Mouse (Mus musculus): Measurements from ENCODE around the gene P3h1.

Gene P3h1

DNA sequence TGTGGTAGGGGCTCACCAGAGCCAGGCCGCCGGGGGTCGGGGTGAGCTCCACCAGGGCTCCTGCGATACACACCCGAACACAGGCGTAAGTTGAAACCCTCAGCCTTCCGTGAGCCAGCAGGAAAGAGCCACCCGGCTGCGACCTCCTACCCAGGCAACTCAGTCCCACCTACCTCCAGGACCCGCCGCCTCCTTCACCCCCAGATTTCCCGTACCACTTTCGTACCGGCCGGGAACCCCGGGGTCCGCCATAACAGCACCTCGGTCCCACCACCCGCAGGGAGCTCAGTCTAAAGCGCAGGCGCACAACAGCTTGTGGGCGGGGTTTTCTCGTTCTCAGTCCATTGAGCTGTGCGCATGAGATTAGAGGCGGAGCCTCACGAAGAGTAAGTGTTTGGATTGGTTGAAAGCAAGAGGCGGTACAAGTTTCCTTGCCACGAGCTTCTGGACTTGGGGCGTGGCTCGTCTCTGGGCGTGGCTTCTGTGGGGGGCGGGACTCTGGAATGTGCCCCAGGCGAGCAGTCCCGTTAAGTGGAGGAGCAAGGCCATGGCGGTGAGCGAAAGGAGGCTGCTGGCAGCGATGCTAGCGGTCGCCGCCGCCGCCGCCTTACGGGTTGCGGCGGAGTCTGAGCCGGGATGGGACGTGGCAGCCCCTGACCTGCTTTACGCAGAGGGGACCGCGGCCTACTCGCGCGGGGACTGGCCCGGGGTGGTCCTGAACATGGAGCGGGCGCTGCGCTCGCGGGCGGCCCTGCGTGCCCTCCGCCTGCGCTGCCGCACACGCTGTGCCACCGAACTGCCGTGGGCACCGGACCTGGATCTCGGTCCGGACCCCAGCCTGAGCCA lies at the start of gene P3h1, which contains the start of gene AU022252:
P3h1 (plus strand) TSS at position 506 of the 846 bp plus-strand sequence.
AU022252 (minus strand) TSS at position 303 of the 846 bp plus-strand sequence.
- DNase-seq (ENCODE audit: low read depth, low spot score) = peak; percentile 99
- Histone ChIP-seq H3K27me3 (ENCODE audit: control insufficient read depth, insufficient read depth, low read length, poor library complexity, severe bottlenecking) (no peaks in the 10 kb centered on the region), H3K36me3 (ENCODE audit: control insufficient read depth, insufficient read depth, low read length, poor library complexity, severe bottlenecking) (no peaks in the 10 kb centered on the region)

DNA sequence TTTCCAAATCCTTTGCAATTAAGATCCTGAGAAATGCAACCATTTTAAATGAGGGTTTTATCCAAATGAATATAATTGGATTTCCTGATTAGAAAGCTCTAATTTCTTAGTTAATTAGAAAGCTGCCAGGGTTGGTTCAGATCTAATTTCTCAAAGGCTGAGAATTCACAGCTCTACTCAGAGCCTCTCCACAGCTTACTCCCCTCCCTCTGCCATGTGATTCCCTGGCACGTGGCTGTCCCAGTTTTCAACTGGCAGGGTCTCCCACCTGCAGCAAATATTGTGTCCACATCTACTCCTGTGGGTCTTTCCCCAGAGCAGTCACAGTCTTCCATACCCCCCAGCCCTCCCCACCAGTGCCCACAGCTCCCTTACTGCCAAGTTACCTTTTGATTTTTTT lies 49.2 kb upstream of the P3h1 start:
- H3K36me3 ChIP-seq (ENCODE audit: control insufficient read depth, insufficient read depth, low read length, poor library complexity, severe bottlenecking) = no peaks in the 10 kb centered on the region
- H3K27me3 ChIP-seq (ENCODE audit: control insufficient read depth, insufficient read depth, low read length, poor library complexity, severe bottlenecking) = no peaks in the 10 kb centered on the region
- DNase-seq (ENCODE audit: low read depth, low spot score) = no peak

DNA sequence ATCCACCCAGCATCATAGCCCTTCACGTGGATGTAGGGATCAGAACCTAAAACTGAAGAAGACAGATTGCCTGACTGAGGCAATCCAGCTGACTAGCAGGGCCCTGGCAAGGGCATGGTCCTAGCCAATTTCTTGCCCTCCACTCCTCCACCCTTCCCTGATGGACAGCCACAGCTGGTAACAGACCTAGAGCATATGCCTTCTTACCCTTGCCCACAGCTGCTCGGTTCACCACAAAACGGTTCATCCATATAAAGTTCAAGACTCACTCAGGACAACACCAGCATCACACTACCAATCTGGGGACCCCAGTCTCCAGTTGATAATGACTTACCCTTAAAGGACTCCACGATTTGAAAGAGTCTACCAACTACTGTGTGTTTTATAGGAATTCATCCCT lies 46.9 kb upstream of the P3h1 start:
- Histone ChIP-seq H3K27me3 (ENCODE audit: control insufficient read depth, insufficient read depth, low read length, poor library complexity, severe bottlenecking) (no peaks in the 10 kb centered on the region), H3K36me3 (ENCODE audit: control insufficient read depth, insufficient read depth, low read length, poor library complexity, severe bottlenecking) (no peaks in the 10 kb centered on the region)
- DNase-seq (ENCODE audit: low read depth, low spot score) = no peak

DNA sequence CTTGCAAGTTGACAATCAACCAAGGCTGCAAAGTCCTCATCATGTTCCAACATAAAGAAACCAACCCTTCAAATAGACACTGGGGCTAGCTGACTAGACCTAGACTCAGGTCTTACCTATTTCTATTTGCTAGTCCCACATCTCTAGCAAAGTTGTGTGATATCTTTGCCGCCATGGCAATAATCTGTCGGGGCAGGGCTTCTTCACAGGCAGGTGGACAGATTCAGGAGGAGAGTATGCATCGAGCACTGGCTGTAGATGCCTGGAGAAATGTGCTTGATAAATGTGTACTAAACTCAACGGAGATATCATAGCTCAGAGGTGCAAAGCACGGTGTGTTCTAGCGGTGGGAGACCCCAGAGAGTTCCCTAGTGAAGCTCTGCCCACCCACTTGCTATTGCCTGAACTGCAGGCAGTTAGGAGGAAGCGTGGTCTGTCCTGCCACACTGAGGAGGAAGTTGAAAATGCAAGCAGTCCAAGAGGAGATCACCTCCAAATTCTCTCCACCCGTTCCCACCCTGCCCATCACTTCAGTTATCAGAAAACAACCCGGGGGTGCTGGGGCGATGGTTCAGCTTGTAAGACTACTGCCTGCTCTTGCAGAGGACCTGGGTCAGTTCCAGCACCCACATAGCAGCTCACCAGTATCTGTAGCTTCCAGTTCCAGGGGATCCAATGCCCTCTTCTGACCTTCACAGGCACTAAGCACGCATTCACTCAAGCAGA lies 44.5 kb upstream of the P3h1 start:
- no peaks in the 10 kb centered on the region for H3K27me3 ChIP-seq (ENCODE audit: control insufficient read depth, insufficient read depth, low read length, poor library complexity, severe bottlenecking)
- peak; percentile 53 for DNase-seq (ENCODE audit: low read depth, low spot score)
- H3K36me3 ChIP-seq (ENCODE audit: control insufficient read depth, insufficient read depth, low read length, poor library complexity, severe bottlenecking) = no peaks in the 10 kb centered on the region

DNA sequence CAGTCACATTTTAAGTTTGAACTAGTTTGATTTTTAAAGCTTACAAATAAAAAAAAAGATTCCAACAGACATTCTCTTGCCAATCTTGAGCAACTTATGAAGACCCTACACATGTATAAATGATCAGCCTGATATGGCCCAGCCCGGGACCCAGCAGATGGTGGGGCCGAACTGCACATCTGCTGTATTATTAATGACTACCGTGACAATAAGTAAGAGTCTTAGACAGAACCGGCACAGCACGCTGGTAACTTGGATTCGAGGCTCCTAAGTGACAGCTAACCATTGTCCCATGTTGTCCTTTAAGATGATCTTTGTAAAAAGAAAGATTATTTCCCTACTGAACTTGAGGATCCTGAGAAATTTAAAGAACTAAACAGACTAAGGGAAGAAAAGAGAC lies 43.3 kb upstream of the P3h1 start:
- Histone ChIP-seq H3K36me3 (ENCODE audit: control insufficient read depth, insufficient read depth, low read length, poor library complexity, severe bottlenecking) (no peaks in the 10 kb centered on the region), H3K27me3 (ENCODE audit: control insufficient read depth, insufficient read depth, low read length, poor library complexity, severe bottlenecking) (no peaks in the 10 kb centered on the region)
- no peak for DNase-seq (ENCODE audit: low read depth, low spot score)

DNA sequence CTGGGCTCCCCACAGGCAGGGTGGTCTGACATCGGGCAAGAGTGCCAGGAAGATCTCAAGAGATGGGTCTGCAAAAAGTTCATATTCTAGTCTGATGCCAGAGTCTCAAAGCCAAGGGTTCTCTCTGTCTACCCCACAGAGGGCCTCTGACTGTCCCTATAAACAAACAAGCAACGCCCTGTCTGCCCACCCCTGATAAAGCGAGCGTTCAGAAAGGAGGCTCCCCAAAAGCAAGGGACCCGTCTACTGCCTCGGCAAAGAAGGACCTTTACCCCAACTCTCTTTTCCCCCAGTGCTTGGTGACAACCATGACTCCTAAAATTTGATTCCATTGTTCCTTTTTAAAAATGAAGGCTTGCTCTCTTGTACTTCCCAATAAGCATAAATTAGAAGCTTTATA lies 42.9 kb upstream of the P3h1 start, which contains the start of gene Ermap:
Ermap (minus strand) TSS at position 148 of the 400 bp plus-strand sequence.
- no peak for DNase-seq (ENCODE audit: low read depth, low spot score)
- no peaks in the 10 kb centered on the region for H3K27me3 ChIP-seq (ENCODE audit: control insufficient read depth, insufficient read depth, low read length, poor library complexity, severe bottlenecking)
- H3K36me3 ChIP-seq (ENCODE audit: control insufficient read depth, insufficient read depth, low read length, poor library complexity, severe bottlenecking) = no peaks in the 10 kb centered on the region

DNA sequence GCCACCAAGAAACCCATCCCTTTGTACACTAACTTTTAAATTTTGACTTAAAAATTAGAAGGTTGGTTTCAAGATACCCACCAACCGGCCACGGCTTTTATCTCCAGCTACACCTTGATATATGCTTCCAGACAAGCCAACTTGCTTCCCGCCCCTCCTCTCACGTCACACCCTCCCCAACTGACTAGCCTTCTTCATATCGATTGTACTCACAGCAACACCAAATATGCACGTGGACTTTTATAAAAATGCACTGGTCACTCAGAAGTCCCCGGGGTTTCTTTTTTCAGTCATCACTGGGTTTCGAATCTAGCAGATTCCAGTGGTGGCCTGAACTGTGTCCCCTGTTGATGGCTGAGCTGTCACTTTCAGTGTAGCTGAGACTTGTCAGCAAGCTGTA lies 42.1 kb upstream of the P3h1 start:
- DNase-seq (ENCODE audit: low read depth, low spot score) = no peak
- Histone ChIP-seq H3K27me3 (ENCODE audit: control insufficient read depth, insufficient read depth, low read length, poor library complexity, severe bottlenecking) (no peaks in the 10 kb centered on the region), H3K36me3 (ENCODE audit: control insufficient read depth, insufficient read depth, low read length, poor library complexity, severe bottlenecking) (no peaks in the 10 kb centered on the region)

DNA sequence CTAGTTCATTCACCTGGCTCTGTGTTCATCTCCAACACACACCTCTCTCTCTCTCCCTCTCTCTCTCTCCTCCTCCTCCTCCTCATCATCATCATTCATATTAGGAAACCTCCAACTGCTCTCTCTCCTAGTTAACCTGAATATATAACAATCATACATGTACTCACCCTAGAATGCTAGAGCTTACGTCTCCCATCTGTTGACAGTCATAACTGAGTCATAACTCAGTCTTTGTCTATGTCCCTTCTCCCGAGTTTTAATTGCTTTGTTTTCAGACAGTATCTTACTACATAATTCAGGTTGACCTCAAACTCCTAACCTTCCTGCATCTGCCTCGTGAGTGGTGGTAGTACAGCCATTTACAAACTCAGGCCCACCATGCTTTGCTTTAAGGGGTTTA lies 41.4 kb upstream of the P3h1 start:
- DNase-seq (ENCODE audit: low read depth, low spot score) = no peak
- no peaks in the 10 kb centered on the region for H3K36me3 ChIP-seq (ENCODE audit: control insufficient read depth, insufficient read depth, low read length, poor library complexity, severe bottlenecking)
- no peaks in the 10 kb centered on the region for H3K27me3 ChIP-seq (ENCODE audit: control insufficient read depth, insufficient read depth, low read length, poor library complexity, severe bottlenecking)

DNA sequence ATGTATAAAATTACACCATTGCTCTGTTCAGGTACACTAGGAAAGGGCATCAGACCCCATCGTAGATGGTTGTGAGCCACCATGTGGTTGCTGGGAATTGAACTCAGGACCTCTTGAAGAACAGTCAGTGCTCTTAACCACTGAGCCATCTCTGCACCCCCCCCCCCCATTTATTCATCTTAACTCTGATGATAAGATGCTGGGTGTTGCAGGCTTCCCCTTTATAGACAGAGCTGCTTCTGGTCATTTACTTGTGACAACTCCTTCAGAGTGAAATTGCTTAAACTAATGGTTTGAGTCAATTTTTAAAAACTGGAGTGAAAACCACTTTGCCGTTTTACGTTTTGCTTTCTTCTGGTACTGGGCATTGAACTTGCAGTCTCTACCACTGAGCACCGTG lies 40.0 kb upstream of the P3h1 start:
- no peak for DNase-seq (ENCODE audit: low read depth, low spot score)

DNA sequence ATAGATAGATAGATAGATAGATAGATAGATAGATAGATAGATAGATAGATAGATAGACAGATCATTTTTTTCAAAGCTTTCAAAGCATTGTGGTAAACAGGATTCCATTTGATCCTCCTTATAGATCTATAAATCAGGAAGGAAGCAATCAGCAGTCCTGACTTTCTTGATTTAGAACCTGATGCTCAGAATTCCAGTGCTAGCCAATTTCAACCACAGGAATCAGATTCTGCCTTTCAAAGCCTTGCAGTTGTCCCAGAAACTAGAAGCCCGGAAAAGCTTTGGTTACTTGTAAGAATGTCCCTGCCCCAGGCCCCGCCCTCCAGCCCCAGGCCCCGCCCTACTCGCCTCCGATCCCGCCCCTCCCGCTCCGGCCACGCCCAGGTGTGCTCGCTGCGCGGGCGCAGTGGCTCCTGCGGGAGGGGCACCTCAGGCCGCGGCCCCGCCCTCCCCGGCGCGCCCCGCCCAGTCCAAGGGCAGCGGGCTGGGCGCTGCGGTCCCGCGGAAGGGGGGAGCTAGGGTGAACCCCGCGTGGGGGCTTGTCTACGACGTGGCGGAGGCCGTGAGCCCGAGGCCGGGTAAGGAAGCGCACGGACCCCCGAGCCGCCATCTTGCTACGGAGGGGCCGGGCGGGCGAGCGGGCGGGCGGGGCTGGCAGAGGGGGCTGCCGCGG lies 37.7 kb upstream of the P3h1 start, which contains the start of gene Svbp:
Svbp (plus strand) TSS at position 398 of the 673 bp plus-strand sequence.
- Histone ChIP-seq H3K27me3 (ENCODE audit: control insufficient read depth, insufficient read depth, low read length, poor library complexity, severe bottlenecking) (no peaks in the 10 kb centered on the region), H3K36me3 (ENCODE audit: control insufficient read depth, insufficient read depth, low read length, poor library complexity, severe bottlenecking) (no peaks in the 10 kb centered on the region; the same call in 1 of the 2 replicates)
- peak; percentile 91 for DNase-seq (ENCODE audit: low read depth, low spot score)

More for the DNA sequence above, 40.0 kb upstream of the P3h1 start:
- Histone ChIP-seq H3K36me3 (ENCODE audit: control insufficient read depth, insufficient read depth, low read length, poor library complexity, severe bottlenecking) (no peaks in the 10 kb centered on the region), H3K27me3 (ENCODE audit: control insufficient read depth, insufficient read depth, low read length, poor library complexity, severe bottlenecking) (no peaks in the 10 kb centered on the region)

DNA sequence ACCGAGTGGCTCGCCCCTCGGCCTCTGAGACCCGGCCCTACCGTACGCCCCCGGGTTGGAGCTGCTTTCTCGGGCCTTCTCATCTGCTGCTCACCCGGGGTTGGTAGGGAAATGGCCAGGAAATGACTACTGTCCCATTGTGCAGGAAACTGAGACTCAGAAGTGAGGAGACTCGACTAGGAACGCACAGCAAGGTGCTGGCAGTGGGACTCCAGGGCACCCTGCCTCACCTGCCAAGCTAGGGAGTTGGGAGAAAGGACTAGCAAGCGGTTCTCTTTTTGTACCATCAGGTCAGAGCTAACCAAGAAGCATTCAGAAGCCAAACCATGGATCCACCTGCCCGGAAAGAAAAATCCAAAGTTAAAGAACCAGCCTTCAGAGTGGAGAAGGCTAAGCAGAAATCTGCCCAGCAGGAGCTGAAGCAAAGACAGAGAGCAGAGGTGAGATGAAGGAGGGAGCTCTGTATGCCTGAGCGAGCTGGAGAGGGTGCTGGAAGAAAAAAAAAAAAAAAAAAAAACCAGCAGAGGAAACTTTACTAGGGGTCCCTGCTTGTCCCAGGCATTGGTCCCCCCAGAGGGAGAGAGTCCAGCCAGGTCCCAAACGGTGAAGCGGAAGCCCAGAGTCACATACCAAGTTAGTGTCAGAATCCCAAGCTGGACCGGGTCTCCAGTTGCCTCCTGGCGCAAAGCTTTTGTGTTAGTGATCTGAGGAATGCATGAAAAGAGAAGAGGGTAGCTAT lies 37.0 kb upstream of the P3h1 start:
- H3K36me3 ChIP-seq (ENCODE audit: control insufficient read depth, insufficient read depth, low read length, poor library complexity, severe bottlenecking) = no peaks in the 10 kb centered on the region; the same call in 1 of the 2 replicates
- DNase-seq (ENCODE audit: low read depth, low spot score) = no peak
- H3K27me3 ChIP-seq (ENCODE audit: control insufficient read depth, insufficient read depth, low read length, poor library complexity, severe bottlenecking) = no peaks in the 10 kb centered on the region

DNA sequence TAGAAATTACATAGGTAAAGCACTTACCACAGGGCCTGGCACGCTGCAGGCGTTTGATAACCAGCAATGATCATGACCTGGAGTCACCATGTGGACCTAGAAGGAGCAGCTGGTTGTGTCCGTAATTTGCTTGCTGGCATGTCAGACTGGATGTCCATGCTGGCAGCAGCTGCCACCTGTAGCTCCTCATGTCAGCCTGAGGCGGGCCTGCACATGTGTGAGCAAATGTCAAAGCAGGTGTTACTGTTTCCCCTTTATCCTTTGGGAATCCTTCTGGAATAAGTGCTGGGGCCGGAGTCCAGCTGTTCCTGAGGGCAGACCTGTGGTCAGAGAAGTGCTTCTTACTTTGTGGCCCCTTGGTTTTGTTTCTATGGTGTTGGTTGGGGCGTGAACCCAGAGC lies 34.6 kb upstream of the P3h1 start:
- H3K27me3 ChIP-seq (ENCODE audit: control insufficient read depth, insufficient read depth, low read length, poor library complexity, severe bottlenecking) = no peaks in the 10 kb centered on the region
- H3K36me3 ChIP-seq (ENCODE audit: control insufficient read depth, insufficient read depth, low read length, poor library complexity, severe bottlenecking) = no peaks in the 10 kb centered on the region; the same call in 1 of the 2 replicates
- DNase-seq (ENCODE audit: low read depth, low spot score) = no peak

DNA sequence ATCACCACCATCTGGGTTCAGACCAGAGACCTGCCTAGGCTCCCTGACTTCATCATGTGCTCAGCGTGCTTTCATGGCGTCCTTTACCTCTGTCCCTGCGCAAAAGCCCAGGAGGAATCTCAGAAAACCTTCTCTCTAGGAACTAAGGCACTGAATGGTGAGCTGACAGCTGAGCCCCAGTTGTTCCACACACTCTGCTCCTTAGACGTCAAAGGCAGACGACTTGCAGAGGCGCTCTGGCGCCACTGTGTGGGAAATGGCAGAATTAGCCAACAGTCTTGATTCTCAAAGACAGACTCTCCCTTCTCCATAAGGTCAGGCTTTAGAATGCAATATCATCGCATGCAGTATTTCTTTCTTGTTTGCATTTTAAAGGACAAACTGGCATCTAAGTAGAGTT lies 28.0 kb upstream of the P3h1 start:
- H3K36me3 ChIP-seq (ENCODE audit: control insufficient read depth, insufficient read depth, low read length, poor library complexity, severe bottlenecking) = no peaks in the 10 kb centered on the region
- DNase-seq (ENCODE audit: low read depth, low spot score) = peak; percentile 76
- H3K27me3 ChIP-seq (ENCODE audit: control insufficient read depth, insufficient read depth, low read length, poor library complexity, severe bottlenecking) = no peaks in the 10 kb centered on the region

DNA sequence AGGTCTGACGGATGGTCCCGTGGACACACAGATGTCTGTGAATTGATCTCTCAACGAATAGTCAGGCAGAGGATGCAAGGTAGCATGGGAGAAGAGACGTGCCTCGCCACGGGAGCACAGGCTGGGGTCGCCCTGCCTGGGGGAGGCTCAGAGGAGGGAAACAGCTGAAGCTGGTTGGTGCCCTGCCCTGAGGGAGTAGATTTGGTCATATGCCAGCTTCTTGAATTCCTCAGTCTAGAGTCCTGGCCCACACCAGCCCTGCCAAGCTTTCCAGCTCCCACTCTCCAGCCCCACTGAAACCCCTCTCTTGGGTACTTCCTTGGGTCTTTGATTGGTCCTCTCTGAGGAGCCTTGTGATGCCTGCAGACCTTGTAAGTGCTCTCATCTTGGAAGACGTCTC lies 16.0 kb upstream of the P3h1 start:
- H3K36me3 ChIP-seq (ENCODE audit: control insufficient read depth, insufficient read depth, low read length, poor library complexity, severe bottlenecking) = no peaks in the 10 kb centered on the region
- no peaks in the 10 kb centered on the region for H3K27me3 ChIP-seq (ENCODE audit: control insufficient read depth, insufficient read depth, low read length, poor library complexity, severe bottlenecking)
- DNase-seq (ENCODE audit: low read depth, low spot score) = no peak
